Mouse (Mus musculus) forebrain, embryonic 10.5 days (tissue): Measurements from ENCODE around the gene 2010111I01Rik. TPM values are rescaled to one million over a fixed set of nuclear protein-coding genes. Genes with fewer than 3 reads are reported as not detected.
A peak's percentile ranks its signal among the peaks of the same experiment; 100 is the strongest.

Experiments used
- DNase-seq: peaks from one replicate; pipeline ENCODE4 v3.0.0-alpha.2; 2017; ENCODE audit warnings: low spot score; ENCODE audit errors: extremely low spot score
- H3K27ac ChIP-seq: fragments of 300-500 bp; sonication (generic); 2 replicates; pipeline ENCODE4 v1.5.1; 2016; ENCODE audit warnings: mild to moderate bottlenecking
- H3K27me3 ChIP-seq: fragments of 300-500 bp; sonication (generic); 2 replicates; pipeline ENCODE4 v1.6.1; 2016; ENCODE audit warnings: mild to moderate bottlenecking; ENCODE audit not compliant: poor library complexity, severe bottlenecking
- H3K36me3 ChIP-seq: fragments of 300-500 bp; sonication (generic); replicated peaks from 2 replicates; pipeline ENCODE4 v1.6.1; 2016; ENCODE audit warnings: mild to moderate bottlenecking, moderate library complexity
- H3K4me1 ChIP-seq: fragments of 300-500 bp; sonication (generic); 2 replicates; pipeline ENCODE4 v1.6.1; 2016
- H3K4me3 ChIP-seq: fragments of 300-500 bp; sonication (generic); 2 replicates; pipeline ENCODE4 v1.5.1; 2016; ENCODE audit warnings: mild to moderate bottlenecking, moderate library complexity
- H3K9me3 ChIP-seq: fragments of 300-500 bp; sonication (generic); 2 replicates; pipeline ENCODE4 v1.6.1; 2016; ENCODE audit warnings: mild to moderate bottlenecking, moderate library complexity
- WGBS: fragments of 180-500 bp; shearing (Covaris S2); methylation state at CpG from one replicate; pipeline ENCODE4 v1.1.7; 2016; 5-methylcytosine and 5-hydroxymethylcytosine counted together
- polyA plus RNA-seq: library from polyadenylated mRNA; unstranded; fragments of >200 nt; fragmentation: Nextera tagmentation; extraction: Ambion mirVana; gene quantifications from 2 replicates; pipeline ENCODE4 v1.2.1, GENCODE M21; 2016

Gene 2010111I01Rik
- polyA plus RNA-seq, 1 experiment from 2014 or later: 45.6 TPM

GRCm38 (mm10) chr13:63140784-63141183 lies 176.1 kb downstream of the 2010111I01Rik start:
- WGBS: 95% methylated on average over 6 of the region's 6 CpGs
- H3K4me3 ChIP-seq: no peak overlapping the region
- no peaks in the 10 kb centered on the region for H3K27me3 ChIP-seq
- H3K27ac ChIP-seq: no peak overlapping the region
- H3K4me1 ChIP-seq: 0 out of 2 replicates have a peak, but pooled peaks cover 6% of the 10 kb centered on the region
- H3K9me3 ChIP-seq: no peaks in the 10 kb centered on the region
- DNase-seq: no peak
- no peaks in the 10 kb centered on the region for H3K36me3 ChIP-seq

GRCm38 (mm10) chr13:63141275-63141674 lies 176.6 kb downstream of the 2010111I01Rik start:
- DNase-seq: no peak
- Histone ChIP-seq H3K27ac (no peak overlapping the region), H3K9me3 (no peaks in the 10 kb centered on the region)

GRCm38 (mm10) chr13:63146604-63147188 lies 182.0 kb downstream of the 2010111I01Rik start:
- no peak overlapping the region for H3K4me3 ChIP-seq
- peaks cover 25% of the 10 kb centered on the region for H3K4me1 ChIP-seq
- H3K9me3 ChIP-seq: no peaks in the 10 kb centered on the region
- H3K27me3 ChIP-seq: 0 out of 2 replicates have a peak, but pooled peaks cover 5% of the 10 kb centered on the region
- H3K27ac ChIP-seq: no peak overlapping the region
- 31% methylated on average over 4 of the region's 4 CpGs for WGBS
- no peaks in the 10 kb centered on the region for H3K36me3 ChIP-seq
- no peak for DNase-seq

More at GRCm38 (mm10) chr13:63141275-63141674, 176.6 kb downstream of the 2010111I01Rik start:
- H3K4me1 ChIP-seq: peaks cover 10% of the 10 kb centered on the region
- H3K27me3 ChIP-seq: no peaks in the 10 kb centered on the region
- no peaks in the 10 kb centered on the region for H3K36me3 ChIP-seq
- H3K4me3 ChIP-seq: no peak overlapping the region

- Histone ChIP-seq H3K9me3 (no peaks in the 10 kb centered on the region), H3K27ac (no peak overlapping the region), H3K36me3 (no peaks in the 10 kb centered on the region), H3K4me3 (no peak overlapping the region), H3K4me1 (peaks cover 28% of the 10 kb centered on the region), H3K27me3 (0 out of 2 replicates have a peak, but pooled peaks cover 5% of the 10 kb centered on the region)
- no peak for DNase-seq
- 68% methylated on average over 1 of the region's 1 CpGs for WGBS
Observed at GRCm38 (mm10) chr13:63148157-63148556, 183.5 kb downstream of the 2010111I01Rik start.

GRCm38 (mm10) chr13:63150470-63151020 lies 185.9 kb downstream of the 2010111I01Rik start:
- WGBS: 61% methylated on average over 2 of the region's 2 CpGs
- no peak for DNase-seq
- Histone ChIP-seq H3K4me1 (peaks cover 42% of the 10 kb centered on the region), H3K36me3 (no peaks in the 10 kb centered on the region), H3K4me3 (no peak overlapping the region), H3K27me3 (0 out of 2 replicates have a peak, but pooled peaks cover 5% of the 10 kb centered on the region), H3K9me3 (no peaks in the 10 kb centered on the region), H3K27ac (no peak overlapping the region)

GRCm38 (mm10) chr13:63151028-63151738 lies 186.5 kb downstream of the 2010111I01Rik start:
- WGBS: 87% methylated on average over 9 of the region's 9 CpGs
- no peaks in the 10 kb centered on the region for H3K36me3 ChIP-seq
- no peak overlapping the region for H3K27ac ChIP-seq
- H3K4me3 ChIP-seq: no peak overlapping the region
- 0 out of 2 replicates have a peak, but pooled peaks cover 5% of the 10 kb centered on the region for H3K27me3 ChIP-seq
- H3K4me1 ChIP-seq: peaks cover 39% of the 10 kb centered on the region
- DNase-seq: no peak
- 0 out of 2 replicates have a peak, but pooled peaks cover under 1% of the 10 kb centered on the region for H3K9me3 ChIP-seq

- Histone ChIP-seq H3K36me3 (0 out of 2 replicates have a peak, but pooled peaks cover 4% of the 10 kb centered on the region), H3K27ac (no peak overlapping the region), H3K9me3 (0 out of 2 replicates have a peak, but pooled peaks cover 6% of the 10 kb centered on the region), H3K27me3 (0 out of 2 replicates have a peak, but pooled peaks cover 5% of the 10 kb centered on the region), H3K4me1 (peaks cover 31% of the 10 kb centered on the region), H3K4me3 (no peak overlapping the region)
- WGBS: 84% methylated on average over 3 of the region's 3 CpGs
- no peak for DNase-seq
Observed at GRCm38 (mm10) chr13:63152498-63152897, 187.8 kb downstream of the 2010111I01Rik start.

GRCm38 (mm10) chr13:63153397-63153796 lies 188.7 kb downstream of the 2010111I01Rik start:
- Histone ChIP-seq H3K4me1 (peaks cover 26% of the 10 kb centered on the region), H3K36me3 (0 out of 2 replicates have a peak, but pooled peaks cover 4% of the 10 kb centered on the region), H3K27me3 (0 out of 2 replicates have a peak, but pooled peaks cover under 1% of the 10 kb centered on the region), H3K4me3 (no peak overlapping the region), H3K27ac (peak overlapping the region; percentile 40; the same call in 1 of the 2 replicates), H3K9me3 (0 out of 2 replicates have a peak, but pooled peaks cover 6% of the 10 kb centered on the region)
- WGBS: 50% methylated on average over 2 of the region's 2 CpGs
- DNase-seq: no peak

GRCm38 (mm10) chr13:63154851-63155571 lies 190.3 kb downstream of the 2010111I01Rik start:
- 83% methylated on average over 7 of the region's 7 CpGs for WGBS
- no peak for DNase-seq
- Histone ChIP-seq H3K36me3 (0 out of 2 replicates have a peak, but pooled peaks cover 4% of the 10 kb centered on the region), H3K27me3 (no peaks in the 10 kb centered on the region), H3K27ac (no peak overlapping the region), H3K4me1 (peaks cover 25% of the 10 kb centered on the region), H3K9me3 (0 out of 2 replicates have a peak, but pooled peaks cover 6% of the 10 kb centered on the region), H3K4me3 (no peak overlapping the region)

- 91% methylated on average over 10 of the region's 10 CpGs for WGBS
- peaks cover 17% of the 10 kb centered on the region for H3K4me1 ChIP-seq
- no peak overlapping the region for H3K4me3 ChIP-seq
- 0 out of 2 replicates have a peak, but pooled peaks cover 6% of the 10 kb centered on the region for H3K9me3 ChIP-seq
- H3K36me3 ChIP-seq: 0 out of 2 replicates have a peak, but pooled peaks cover 4% of the 10 kb centered on the region
- H3K27me3 ChIP-seq: no peaks in the 10 kb centered on the region
- H3K27ac ChIP-seq: no peak overlapping the region
- DNase-seq: no peak
Observed at GRCm38 (mm10) chr13:63156264-63156663, 191.6 kb downstream of the 2010111I01Rik start.

- Histone ChIP-seq H3K4me1 (peaks cover 31% of the 10 kb centered on the region), H3K4me3 (no peak overlapping the region), H3K27ac (peak overlapping the region; percentile 86), H3K9me3 (0 out of 2 replicates have a peak, but pooled peaks cover 5% of the 10 kb centered on the region), H3K27me3 (no peaks in the 10 kb centered on the region), H3K36me3 (no peaks in the 10 kb centered on the region)
- DNase-seq: peak; percentile 22
- WGBS: 61% methylated on average over 11 of the region's 11 CpGs
Observed at GRCm38 (mm10) chr13:63170282-63171073, 205.8 kb downstream of the 2010111I01Rik start.
